Mouse (Mus musculus) urinary bladder, postnatal 14 days (tissue): ENCODE results near the gene Slc2a3.
"Not testable (repeated sequence)": the region's sequence is repeated elsewhere in the genome, so short reads cannot be mapped to it uniquely, and the experiment has no call there.

ENCODE experiments used
- DNase-seq: peaks from one replicate; pipeline ENCODE4 v3.0.0; 2021; ENCODE audit warnings: low spot score

Slc2a3 gene

GRCm38 (mm10) chr6:122708826-122709225, 92.6 kb downstream of the Slc2a3 start:
- no peak for DNase-seq

DNA sequence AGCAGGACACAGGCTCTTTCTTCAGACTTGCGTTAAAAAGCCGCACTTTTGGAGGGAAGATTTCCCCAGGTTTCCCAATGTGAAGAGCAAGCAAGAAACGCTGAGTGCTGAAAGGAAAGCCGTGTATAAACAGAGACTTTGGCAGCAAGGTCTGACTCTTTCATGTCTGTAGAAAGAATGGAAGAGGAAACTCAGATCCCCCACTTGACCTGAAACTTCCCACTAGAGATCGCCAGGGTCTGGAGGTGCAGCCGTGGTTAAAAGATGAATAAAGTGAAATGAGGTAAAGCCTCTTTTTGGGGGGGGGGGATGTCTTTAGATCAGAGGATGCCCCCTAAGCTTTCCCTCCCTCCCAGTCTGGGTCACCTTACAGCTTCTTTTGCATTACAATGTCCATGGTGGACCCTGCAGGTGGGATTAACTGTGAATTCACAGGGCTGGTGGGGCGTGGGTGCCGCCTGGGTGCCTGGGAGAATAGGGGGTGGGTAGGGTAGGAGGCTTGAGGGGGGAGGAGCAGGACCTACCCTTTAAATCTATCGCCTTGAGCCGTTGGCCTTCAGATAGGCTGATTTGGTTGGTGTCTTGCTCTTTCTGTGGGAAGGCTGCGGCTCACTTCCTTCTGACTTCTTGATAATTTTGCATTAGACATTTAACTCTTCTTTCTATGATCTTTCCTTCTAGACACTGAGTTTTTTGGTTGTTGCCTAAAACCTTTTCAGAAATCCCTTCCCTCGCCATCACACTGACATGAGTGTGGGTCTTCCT, 94.2 kb downstream of the Slc2a3 start, which contains the start of gene Nanog:
Gene Nanog, plus strand, starts transcription at position 454 of the 765 bp plus-strand sequence.
- no peak for DNase-seq

GRCm38 (mm10) chr6:122706337-122706840, 95.1 kb downstream of the Slc2a3 start:
- DNase-seq: no peak

DNA sequence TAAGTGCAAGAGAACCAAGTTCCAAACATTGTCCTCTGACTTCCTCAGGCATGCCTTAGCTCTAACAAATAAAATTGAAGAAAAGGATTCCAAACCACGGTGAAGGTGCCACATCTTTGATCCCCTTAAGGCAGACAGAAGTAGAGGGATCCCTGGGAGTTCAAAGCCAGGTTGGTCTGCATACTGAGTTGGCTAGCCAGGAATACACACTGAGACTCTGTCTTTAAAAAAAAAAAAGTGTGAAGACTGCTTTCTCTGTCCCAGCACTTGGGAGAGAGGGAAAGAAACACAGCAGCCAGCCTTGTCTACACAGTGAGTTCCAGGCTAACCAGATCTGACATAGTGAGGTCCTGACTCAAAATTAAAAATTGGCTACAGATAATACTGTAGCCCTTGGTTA, 97.7 kb downstream of the Slc2a3 start:
- no peak for DNase-seq

- no peak for DNase-seq
These were observed 98.2 kb downstream of the Slc2a3 start for GRCm38 (mm10) chr6:122703251-122703650.

GRCm38 (mm10) chr6:122702480-122703124, 98.8 kb downstream of the Slc2a3 start:
- DNase-seq: peak; percentile 40

GRCm38 (mm10) chr6:122701816-122702215, 99.6 kb downstream of the Slc2a3 start:
- DNase-seq: no peak

DNA sequence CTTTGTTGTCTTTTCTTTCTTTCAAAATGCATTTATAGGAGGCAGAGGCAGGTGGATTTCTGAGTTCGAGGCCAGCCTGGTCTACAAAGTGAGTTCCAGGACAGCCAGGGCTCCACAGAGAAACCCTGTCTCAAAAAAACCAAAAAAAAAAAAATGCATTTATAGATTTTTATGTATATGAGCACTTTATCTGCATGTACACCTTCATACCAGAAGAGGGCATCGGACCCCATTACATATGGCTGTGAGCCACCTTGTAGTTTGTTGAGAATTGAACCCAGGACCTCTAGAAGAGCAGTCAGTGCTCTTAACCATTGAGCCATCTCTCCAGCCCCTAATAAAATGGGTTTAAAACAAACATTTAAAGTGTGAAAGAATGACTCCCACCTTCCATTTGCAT, 101.8 kb downstream of the Slc2a3 start:
- DNase-seq: not testable (repeated sequence)

DNA sequence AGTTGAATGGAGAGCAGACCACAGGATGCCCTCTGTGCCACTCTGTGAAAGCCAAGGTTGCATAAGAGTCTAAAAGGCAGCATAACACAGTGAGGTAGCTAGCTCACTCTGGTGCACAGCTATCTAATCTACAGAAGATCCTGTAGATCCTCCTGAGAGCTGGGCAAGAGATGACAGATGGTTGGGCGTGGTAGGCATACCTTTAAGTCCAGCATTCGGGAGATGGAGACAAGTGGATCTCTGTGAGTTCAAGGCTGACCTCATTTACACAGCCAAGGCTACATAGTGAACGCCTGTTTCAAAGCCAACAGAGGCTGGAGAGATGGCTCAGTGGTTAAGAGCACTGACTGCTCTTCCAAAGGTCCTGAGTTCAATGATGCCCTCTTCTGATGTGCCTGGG, 106.0 kb downstream of the Slc2a3 start:
- DNase-seq: no peak

DNA sequence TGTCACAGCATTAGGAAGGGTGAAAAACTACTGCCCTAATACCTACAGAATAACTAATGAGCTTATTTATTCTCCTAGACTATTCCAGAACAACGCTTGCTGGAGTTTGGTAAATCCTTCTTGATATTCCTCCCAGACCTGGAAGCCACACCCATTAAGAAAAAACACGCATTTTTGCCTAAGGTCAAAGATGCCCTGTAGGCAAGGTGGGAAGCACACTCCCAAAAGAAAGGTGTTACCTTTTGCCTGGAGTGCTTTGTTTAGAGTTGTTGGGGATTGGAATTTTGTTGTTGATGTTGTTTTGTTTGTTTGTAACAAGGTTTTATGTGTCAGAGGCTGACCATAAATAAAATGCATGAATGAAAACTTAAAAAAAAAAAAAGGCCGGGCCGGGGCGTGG, 111.4 kb downstream of the Slc2a3 start:
- DNase-seq: no peak

DNA sequence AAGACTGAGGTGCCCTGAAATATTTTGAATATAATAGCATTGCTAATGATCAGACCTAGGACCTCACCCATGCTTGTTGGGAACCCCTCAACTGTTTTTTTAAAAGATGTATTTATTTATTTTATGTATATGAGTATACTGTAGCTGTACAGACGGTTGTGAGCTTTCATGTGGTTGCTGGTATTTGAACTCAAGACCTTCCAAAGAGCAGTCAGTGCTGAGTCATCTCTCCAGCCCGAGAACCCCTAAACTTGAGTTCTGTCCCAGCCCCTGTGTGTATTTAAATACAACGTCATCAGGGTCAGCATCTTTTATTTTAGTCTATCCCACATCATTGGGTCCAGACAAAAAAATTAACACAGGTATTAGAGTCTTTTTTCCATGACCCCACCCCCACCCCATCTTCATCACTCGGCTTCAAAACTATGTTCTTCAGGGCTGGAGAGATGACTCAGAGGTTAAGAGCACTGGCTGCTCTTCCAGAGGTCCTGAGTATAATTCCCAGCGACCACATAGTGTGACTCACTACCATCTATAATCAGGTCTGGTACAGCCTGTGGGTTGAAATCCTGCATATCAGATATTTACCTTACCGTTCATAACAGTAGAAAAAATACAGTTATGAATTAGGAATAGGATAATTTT, 111.9 kb downstream of the Slc2a3 start:
- DNase-seq: no peak

GRCm38 (mm10) chr6:122686709-122687108, 114.7 kb downstream of the Slc2a3 start:
- no peak for DNase-seq

GRCm38 (mm10) chr6:122682646-122683045, 118.8 kb downstream of the Slc2a3 start:
- DNase-seq: no peak
